Mouse (Mus musculus) thymus, postnatal 36 days (tissue): ENCODE measurements at regions not wholly inside any gene's neighbourhood (a gene's known extent, or its start where the extent isn't known, plus 50 kb on each side); places are given as distances from the start of the nearest gene placed in this dataset.

Experiments
- DNase-seq, 2 experiments: peaks; one replicate each; pipeline ENCODE4 v3.0.0; 2022; ENCODE audit warnings: mixed read lengths in 2 of 2

DNA sequence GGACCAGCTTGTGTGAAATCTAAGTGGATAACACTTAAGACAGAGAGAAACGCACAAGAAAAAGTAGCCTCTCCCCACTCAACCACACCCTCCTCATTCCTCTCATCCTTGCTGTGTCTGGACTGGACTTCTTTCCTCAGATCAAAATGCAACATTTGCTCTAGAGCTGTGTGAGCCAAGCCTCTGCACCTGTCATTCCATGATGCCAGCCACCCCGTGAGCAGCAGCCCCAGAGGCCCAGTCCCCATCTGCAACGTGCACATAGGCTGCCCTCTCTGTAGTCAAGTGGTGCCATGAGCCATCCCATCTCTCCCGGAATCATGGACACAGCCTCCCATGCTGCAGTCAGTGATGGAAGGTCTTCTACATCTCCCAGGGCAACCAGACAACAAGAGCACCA lies 55.1 kb upstream of the Gpc1 start:
- DNase-seq, result no peak

DNA sequence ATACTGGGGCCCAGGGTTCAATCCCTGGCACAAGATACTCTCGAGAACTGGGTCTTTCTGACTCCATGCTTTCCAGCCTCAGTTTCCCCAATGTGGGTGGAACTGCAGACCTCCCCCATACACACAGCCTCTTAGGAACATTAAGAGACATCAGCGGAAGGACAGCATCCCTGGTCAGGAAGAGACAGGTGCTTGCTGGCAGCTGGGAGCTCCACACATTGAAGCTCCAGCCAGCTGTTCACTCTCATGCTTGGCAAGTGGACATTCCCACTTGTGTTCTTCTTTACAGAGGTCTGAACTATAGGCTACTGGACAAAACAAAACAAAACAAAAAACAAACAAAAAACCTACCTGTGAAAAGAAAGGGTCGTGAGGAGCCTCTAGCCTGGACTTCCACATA lies 55.5 kb upstream of the Gpc1 start:
- DNase-seq, result no peak

DNA sequence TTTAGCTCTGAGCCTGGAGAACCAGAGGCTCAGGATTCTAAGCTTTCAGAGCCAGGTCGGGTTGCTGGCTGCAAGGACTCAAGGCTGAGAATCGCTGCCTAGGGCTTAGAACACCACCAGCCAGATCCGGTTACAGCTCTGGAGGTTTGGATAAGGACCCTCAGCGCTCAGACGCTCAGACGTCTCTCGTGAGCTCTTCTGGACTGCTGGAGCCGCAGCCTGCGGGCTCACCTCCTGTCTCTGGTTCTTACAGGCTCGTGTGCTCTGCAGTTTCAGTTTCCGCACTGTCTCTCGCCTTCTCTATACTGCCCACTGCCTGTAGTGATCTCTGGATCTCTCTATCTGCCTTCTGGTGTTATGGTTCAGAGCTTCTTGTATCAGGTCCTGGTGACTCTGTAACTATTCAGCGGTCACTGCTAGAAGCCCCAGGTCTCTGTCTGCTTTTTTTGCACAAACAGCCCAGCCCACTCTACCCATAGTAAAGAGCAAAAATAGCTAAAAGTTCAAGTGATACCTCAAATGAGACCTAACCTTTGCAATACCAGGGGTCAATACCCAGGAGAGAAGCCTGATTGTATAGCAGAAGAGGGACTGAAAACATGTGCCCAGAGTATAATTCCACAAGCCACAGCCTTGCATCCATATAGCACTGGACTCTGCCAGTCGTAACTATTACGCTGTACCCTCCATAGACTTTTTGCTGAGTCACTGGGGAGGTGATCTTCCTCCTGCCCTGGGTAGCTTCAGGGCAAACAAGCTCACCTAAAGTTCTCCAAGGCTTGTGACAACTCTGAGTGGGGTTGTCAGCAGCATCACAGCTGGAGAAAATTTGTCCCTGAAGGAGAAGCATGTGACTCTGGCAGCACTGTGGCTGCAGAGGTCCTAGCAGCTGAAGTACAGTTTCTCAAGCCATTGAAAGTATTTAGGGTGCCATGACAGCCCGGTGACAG lies 56.4 kb upstream of the Gpc1 start:
- DNase-seq, result no peak

DNA sequence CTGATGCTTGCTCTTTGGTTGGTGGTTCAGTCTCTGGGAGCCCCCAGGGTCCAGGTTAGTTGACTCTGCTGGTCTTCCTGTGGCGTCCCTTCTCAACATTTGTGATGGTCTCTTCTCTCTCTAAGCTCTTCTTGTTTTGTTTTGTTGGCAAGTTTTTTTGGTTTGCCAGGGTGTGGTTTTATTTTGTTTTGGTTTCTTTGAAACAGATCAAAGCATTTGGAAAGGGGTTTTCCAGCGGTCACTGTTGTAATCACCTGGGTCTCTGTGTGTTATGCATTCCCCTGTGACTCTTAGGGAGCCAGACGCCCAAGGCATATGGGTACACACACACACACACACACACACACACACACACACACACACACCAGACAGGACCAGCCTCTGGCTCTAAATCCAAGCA lies 57.4 kb upstream of the Gpc1 start:
- no peak for DNase-seq

DNA sequence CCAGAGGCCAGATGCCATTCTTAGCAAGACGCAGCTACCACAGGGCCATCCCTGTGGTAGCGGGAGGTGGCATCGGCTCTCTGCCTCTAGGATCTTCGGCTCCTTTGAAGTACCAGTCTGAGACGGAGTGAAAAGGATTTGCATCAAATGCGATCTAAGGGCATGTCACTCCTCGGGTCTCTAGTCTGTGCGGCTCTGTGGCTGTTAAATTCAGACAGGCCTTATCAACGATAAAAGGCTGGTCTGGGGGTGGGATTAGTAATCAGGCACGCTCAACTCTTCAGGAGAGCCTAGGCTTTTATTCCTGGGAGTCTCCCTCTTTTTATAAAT lies 58.7 kb upstream of the Gpc1 start:
- DNase-seq, result no peak

DNA sequence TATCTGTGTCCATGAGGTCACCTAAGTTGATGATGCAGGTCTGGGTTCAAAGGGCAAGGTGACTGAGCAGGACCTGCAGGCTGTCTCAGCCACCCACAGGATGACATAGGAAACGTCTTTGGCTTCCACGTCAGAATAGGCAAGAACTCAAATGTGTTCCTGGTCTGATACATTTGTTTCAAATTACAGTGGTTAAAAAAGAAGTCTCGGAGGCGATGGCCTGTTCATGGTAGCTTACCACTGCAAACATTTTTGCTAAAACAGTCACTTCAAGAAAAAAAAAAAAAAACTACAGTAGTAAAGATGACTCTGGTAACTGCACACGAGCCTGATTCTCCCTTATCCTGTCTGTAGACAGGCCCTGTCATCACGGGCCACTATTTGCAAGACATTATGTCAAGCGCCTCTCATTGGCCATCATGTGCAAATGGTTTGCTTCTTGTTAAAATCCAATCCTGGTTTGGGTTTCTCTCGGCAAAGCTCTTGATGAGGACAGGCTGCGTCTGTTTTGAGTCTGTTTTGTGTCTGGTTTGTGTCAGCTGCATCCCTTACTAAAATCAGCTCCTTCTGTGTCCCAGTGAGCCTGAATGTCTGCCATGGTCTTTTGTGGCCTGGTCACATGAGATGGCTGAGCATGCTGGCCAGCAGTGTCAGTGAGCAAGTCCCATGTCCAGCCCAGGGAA lies 59.2 kb upstream of the Gpc1 start:
- no peak for DNase-seq

DNA sequence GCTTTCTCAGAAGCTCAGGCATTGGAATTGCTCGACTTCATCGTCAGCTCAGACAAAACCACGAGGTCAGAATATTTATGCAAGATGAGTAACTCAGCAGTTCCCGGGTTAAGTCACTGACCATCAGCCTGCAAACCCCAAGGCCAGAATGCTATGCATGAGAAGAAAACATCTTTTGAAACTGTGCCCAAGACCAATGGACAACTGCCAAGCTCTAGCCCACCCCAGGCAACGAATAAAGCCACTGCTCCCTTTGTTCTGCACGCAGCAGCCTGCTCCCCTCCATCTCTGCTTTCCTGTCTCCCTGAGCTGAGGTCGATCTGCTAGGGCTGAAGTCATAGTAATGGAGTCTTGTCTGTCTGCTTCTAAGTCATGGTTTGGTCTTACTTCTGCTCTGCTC lies 61.7 kb upstream of the Gpc1 start:
- DNase-seq, result no peak

DNA sequence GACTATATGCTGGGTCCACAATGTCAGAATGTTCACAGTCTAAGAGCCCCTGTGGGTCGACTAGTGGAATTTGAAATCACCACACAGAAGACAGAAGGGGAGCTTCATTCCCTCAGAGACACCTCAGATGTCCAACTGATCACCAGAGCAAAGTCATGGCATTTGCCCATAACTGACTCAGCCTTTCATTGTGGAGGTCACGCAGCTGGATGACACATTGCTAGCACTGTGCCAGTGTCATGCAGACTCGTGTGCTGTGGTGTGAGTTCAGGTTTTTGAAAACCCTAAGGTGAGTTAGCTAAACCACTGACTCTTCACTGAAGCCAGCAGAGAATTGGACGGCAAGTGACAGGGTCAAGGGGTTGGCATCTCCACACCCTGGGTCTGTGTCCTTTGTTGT lies 62.3 kb upstream of the Gpc1 start:
- DNase-seq, result no peak

DNA sequence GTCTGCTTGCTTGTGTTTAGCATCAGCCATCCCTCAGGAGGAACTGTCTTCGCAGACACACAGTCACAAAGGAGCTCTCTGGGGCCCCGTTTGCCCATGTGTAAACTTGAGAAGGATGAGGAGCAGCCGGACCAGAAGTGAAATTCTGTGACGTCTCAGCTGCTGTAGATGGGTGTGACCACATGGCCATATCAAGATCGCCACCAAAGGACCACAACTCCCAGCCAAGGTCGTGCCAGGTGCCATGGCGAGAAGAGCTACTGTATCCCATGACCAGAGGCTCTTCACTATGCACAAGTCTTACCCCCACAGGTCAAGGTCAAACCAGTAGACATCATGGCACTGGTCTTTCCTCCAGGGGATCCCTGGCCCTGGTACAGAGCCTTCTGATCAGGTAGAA lies 64.9 kb upstream of the Gpc1 start:
- no peak for DNase-seq

DNA sequence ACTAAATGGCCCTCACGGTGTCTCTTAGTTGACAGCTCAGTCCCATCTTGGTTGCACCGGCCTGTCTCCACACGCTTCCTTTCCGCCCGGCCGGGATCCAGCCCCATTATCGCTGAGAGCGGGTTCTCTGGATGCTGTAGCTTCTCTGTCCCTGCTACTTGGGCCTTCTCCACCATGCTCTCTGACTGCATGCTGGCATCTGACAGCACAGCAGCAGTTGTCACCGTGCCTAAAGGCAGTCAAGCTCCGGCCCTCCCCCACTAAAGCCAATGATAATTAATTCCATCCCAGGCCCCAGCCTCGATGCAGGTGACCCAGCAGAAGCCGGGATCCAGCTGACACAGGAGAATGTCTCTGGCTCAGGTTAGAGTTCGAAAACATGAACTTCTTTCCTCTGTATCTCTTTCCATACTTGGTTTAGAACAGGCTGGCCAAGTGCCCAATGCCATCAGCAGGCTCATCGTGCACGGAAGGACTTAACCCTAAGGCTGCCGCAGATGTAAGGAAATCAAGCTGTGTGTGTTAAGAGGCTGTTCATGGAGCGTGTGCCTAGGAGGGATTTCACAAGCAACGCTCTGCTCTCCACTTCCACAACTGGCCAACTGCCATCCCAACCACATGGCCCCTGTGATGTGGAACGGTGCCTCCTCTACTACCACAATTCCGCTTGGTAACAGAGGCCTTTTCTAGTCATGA lies 76.5 kb upstream of the Gpc1 start:
- DNase-seq, result no peak

DNA sequence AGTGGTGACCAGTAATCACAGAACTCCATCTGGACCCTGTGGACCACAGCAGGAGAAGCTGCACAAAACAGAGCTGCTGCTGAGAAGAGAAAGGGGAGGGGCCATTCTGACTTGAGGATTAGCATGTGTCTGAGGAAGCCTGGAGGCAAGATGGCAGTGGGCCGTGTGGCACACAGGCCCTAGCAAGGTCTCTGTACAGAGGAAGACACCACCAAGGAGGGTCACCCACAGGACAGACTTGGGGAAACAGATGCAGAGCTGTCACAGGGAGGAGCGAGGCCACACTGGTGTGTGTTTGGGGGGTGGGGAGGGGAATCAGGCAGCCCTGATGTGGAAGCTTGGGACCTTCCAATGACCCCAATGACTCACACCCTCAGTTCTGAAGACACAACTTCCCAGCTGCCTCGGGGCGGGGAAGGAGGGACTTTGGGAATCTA lies 79.7 kb upstream of the Gpc1 start:
- DNase-seq, result no peak

DNA sequence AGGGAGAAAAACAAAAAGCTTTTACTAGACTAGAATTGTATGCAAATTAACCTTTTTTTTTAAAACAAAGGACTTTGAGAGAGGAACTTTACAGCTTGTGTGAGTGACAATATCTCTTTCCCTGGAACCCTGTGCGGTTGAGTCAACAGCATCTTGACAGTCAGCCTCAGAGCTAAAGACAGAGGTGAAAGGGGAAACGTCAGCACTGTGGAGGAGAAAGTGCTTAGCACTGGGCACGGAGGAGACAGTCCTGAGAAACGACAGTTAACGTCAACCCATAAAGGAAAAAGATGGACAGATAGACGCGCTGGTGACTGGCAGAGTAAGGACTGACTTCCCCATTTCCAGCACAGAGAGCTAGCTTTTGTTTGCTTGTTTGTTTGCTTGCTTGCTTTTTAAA lies 82.0 kb upstream of the Gpc1 start:
- no peak for DNase-seq

DNA sequence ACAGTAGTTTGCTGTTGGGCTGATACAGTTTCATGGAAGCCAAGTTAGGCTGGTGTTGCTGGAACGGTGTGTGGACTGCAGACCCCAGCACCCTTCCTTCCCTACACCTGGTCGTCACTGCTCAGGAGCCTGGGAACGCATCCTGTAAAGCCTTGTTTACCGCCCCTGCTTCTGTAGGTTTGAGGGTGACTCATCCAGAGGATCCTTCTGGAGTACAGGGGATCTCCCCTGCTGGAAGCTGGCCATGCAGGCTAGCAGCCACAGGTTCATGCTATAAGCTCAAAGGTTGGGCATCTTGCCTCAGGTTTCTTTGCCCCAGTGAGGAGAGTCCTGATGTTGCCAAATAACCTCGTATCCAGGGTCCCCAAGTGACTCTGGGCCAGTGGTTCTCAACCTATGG lies 86.2 kb upstream of the Gpc1 start:
- DNase-seq, result no peak

DNA sequence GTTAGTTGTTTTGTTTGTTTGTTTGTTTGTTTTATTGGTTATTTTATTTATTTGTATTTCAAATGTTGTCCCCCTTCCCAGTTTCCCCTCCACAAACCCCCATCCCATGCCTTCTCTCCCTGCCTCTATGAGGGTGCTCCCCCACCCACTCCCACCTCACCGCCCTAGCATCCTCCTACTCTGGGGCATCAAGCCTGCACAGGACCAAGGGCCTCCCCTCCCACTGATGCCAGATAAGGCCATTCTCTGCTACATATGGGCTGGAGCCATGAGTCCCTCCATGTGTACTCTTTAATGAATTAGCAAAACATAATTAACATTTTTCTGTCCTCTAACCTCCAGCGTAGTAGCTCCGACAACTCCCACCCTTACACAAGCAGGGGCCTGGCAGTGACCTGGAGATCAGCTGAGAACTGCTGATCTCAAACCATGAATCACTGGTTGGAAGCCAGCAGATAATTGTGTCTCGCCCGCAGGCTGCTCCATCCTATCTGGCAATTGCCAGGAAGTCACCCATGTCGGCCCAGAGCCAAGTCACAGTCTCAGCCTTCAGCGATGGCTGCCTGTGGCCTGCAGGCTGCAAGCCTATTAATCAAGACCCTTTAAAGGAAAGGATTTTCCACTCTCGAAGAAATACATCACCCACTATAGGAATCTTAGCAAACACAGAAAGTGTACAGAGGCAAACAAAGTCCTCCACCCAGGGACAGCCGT lies 86.8 kb upstream of the Gpc1 start:
- no peak for DNase-seq

DNA sequence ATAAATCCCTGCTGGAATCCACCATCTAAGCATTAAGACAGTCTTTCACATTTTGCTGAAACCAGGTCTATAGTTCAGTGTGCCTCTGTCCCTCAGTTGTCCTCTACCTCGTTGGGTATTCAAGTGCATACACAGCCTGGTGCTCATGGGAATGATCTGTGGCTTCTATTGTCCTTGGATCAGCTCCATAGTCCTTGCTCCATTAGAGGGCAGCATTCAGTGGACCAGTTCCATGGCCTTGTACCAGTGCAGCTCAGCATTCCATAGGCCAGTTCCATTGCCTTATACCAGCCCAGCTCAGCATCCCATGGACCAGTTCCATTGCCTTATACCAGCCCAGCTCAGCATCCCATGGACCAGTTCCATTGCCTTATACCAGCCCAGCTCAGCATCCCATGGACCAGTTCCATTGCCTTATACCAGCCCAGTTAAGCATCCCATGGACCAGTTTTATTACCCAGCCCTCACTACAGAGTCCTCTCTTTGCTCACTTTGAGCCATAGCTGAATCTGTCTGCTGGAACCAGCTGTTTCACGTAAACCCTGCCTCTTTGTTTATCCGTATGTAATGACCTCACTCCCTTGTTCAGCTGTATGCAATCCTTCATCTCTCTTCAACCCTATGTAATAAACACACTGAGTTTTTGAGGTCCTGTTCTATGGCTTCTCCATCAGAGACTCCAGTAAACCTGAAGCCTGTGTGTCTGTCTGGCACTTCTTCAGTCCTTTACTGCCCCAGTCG lies 88.4 kb upstream of the Gpc1 start:
- DNase-seq, result no peak

DNA sequence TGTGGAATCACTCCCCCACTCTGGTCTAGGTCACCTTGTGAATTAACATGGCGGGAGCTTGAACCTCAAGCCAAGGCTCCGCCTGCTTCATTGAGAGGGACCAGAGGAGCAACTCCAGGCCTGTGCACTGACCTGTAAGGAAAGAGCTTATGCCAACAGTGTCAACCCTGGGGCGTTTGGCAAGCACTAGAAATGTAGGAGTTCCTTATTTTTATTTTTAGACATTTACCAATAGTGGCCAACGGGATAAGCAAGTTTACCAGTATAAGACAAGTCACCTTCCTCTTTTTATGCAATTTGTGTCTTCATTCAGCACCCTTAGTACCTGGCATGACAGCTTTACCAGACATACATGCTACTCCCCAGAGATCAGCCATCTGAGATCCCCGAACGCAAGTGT lies 89.1 kb upstream of the Gpc1 start:
- DNase-seq, result no peak

DNA sequence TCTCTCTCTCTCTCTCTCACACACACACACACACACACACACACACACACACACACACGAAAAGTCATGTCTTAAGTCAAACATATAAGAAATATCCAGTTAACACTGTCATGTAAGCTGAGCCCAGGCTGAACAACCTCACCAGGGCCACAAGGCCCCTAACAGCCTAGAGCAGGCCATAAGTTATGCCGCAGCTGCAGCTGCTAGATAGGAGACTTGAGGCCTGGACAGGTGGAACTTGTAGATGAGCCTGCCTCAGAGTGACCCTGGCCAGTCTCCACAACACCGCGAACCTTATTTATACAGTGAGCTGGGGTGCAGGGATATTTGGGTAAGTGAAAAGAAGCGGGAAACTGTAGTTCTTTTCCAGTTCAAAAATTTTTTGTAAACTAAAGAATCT lies 90.4 kb upstream of the Gpc1 start:
- no peak for DNase-seq

DNA sequence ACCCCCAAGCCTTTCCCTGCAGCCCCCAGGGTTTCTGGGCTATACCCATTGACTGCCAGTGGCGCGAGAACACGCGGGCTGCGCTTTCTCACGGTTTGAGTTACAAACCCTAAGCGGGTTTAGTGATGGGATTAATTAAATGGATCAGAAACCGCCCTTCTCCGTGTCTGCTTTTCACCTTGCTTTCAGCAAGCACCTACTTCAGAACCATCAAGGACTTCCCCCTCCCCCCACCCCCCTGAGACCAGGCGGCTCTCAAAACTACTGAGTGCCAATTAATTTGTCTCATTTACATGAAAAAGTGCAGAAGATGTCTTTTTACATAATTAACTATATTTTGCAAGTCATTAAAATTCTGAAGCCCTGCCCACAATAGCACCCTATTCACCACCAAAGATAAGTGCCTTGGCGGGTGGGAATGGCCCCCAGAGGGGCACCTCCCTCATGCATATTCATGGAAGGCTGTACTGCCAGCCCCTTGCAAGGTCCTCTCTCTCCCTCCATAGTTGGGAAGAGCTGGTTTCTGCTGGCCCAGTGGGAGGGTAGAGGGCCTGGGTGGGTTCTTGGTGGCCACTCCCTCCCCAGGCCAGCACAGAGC lies 89.1 kb upstream of the Otos start:
- DNase-seq, result no peak

DNA sequence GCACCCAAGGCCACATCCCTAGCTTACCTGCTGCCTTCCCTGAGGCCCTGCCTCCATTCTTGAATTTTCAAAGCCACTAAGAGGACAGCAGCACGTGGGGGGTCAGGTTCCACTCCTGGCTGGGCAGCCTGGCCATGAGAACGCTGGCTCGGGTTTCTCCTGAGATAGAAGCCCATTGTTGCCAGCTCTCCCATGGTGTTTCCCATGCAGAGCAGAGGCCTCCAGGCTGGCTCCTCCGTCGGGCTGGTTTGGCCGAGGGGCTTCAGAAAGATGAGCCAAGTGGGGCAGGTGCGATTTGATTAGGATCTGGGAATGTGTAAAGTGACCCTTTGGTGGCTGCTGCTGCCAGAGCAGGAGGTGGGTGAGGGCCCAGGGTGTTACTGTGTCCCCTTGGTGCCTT lies 87.8 kb upstream of the Otos start:
- DNase-seq, result no peak

DNA sequence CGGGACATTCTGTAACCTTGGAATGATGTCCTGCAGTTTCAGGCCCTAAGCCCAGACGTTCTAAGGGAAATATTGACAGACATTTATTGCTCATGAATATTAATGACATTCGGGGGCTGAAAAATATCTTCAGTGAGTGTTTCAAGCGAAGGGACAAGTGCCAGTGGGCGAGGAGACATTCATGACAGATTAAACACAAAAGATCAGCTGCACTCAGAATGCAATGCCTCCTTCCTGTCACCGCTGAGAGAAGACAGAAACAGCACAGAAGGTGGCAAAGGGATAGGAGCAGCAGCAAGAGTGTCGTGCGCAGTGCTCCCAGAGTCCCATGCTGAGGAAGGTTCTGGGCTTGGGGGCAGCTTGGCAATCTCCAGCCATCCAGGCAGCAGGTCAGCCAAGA lies 85.1 kb upstream of the Otos start:
- no peak for DNase-seq

DNA sequence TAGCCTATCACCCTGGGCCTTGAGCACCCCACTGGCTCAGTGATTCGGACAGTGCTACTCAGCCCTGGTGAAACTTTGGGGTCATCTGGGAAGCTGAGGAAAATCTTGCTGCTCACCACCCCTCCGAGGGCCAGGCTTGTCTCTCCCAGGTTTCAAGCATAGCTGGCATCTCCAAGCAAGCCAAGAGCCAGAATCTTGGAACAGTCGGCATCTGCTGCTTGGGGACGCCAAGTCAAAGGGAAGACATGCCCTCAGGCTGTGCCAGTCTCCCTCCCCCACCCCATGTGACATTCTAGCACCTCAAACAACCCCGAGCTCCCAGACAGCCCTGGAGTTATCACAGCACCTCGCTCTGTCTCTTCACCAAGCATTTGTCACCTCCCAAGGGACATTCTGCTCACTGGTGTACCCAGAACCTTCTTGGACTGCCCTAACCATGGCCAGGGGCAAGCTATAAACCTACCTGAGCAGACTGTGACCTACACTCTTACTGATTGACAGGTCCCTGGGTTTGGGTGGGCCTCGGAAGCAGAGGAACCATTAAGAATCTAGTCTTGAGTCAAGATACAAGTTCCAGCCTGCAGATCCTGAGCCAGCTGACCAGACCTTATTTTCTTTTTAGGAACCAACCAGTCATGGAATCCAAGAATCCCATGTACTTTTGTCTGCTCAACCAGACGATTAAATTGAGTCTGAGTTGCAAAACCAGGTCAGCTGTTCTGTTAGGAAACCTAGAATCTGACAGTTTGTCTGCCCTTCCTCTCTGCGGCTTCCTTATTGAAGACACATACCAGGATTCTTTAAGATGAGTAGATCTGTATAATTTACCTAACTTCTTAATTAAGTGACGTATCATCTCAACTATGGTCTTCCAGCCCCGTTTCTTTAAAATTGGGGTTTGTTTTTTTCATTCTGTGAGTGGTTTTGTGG lies 83.0 kb upstream of the Otos start:
- DNase-seq, result no peak
